Mouse (Mus musculus) intestine, embryonic 14.5 days (tissue): ENCODE results near the gene Rtkn. TPM values are rescaled to one million over a fixed set of nuclear protein-coding genes. Genes with fewer than 3 reads are reported as not detected.

Source experiments
- ATAC-seq: fragments of 200-750 bp; cut with Nextera tagmentation; replicated peaks from 2 replicates; pipeline ENCODE4 v1.8.0; 2017; ENCODE audit warnings: low read depth, moderate number of reproducible peaks, moderate TSS enrichment, moderate library complexity; ENCODE audit not compliant: low FRiP score, low TSS enrichment
- DNase-seq: peaks from one replicate; pipeline ENCODE4 v3.0.0-alpha.2; 2018; ENCODE audit warnings: low spot score
- H3K27ac ChIP-seq: fragments of 300-500 bp; sonication (generic); 2 replicates; pipeline ENCODE4 v1.5.1; 2014; ENCODE audit warnings: low read depth, mild to moderate bottlenecking, control low read depth
- H3K27me3 ChIP-seq: fragments of 300-500 bp; sonication (generic); replicated peaks from 2 replicates; pipeline ENCODE4 v1.6.1; 2014; ENCODE audit warnings: low read length, control low read depth; ENCODE audit not compliant: control insufficient read depth, insufficient read depth
- H3K36me3 ChIP-seq: fragments of 300-500 bp; sonication (generic); 2 replicates; pipeline ENCODE4 v1.6.1; 2014; ENCODE audit warnings: low read length, control low read depth; ENCODE audit not compliant: control insufficient read depth, insufficient read depth
- H3K4me1 ChIP-seq: fragments of 300-500 bp; sonication (generic); replicated peaks from 2 replicates; pipeline ENCODE4 v1.6.1; 2014; ENCODE audit warnings: low read length, control low read depth, mixed read lengths; ENCODE audit not compliant: control insufficient read depth, insufficient read depth
- H3K4me2 ChIP-seq: fragments of 300-500 bp; sonication (generic); 2 replicates; pipeline ENCODE4 v1.6.1; 2014; ENCODE audit warnings: low read length
- H3K4me3 ChIP-seq: fragments of 300-500 bp; sonication (generic); 2 replicates; pipeline ENCODE4 v1.5.1; 2014; ENCODE audit warnings: low read depth, low read length, control low read depth, mixed read lengths
- H3K9ac ChIP-seq: fragments of 300-500 bp; sonication (generic); 2 replicates; pipeline ENCODE4 v1.6.1; 2014; ENCODE audit warnings: mild to moderate bottlenecking, low read length
- H3K9me3 ChIP-seq: fragments of 300-500 bp; sonication (generic); 2 replicates; pipeline ENCODE4 v1.6.1; 2016; ENCODE audit warnings: low read length, control low read depth; ENCODE audit not compliant: control insufficient read depth
- WGBS: fragments of 180-500 bp; shearing (Covaris S2); extraction: QIAGEN DNeasy Blood & Tissue Kit; methylation state at CpG from one replicate; pipeline ENCODE4 v1.1.7; 2014; 5-methylcytosine and 5-hydroxymethylcytosine counted together
- polyA plus RNA-seq: library from polyadenylated mRNA; unstranded; fragments of >200 nt; fragmentation: Nextera tagmentation; extraction: Ambion mirVana; gene quantifications from 2 replicates; pipeline ENCODE4 v1.2.1, GENCODE M21; 2014

Gene Rtkn
- polyA plus RNA-seq, 1 experiment from 2014 or later: 17.6 TPM

- no peak for ATAC-seq
- 5% methylated on average over 37 of the region's 37 CpGs for WGBS
- no peak for DNase-seq
Measured at GRCm38 (mm10) chr6:83135571-83136161, 403 bp downstream of the Rtkn start.

GRCm38 (mm10) chr6:83136291-83136880 lies 1.1 kb downstream of the Rtkn start:
- Histone ChIP-seq H3K9me3 (no peaks in the 10 kb centered on the region), H3K4me3 (peak overlapping the region; percentile 64), H3K27ac (peak overlapping the region; percentile 100), H3K27me3 (no peaks in the 10 kb centered on the region), H3K9ac (peak overlapping the region; percentile 93), H3K4me2 (peak overlapping the region; percentile 80), H3K4me1 (peaks cover 32% of the 10 kb centered on the region), H3K36me3 (no peaks in the 10 kb centered on the region)
- DNase-seq (no peak), ATAC-seq (0 out of 2 replicates have a peak, but pooled peaks have one; percentile 1)
- WGBS: 21% methylated on average over 5 of the region's 5 CpGs

More at GRCm38 (mm10) chr6:83135571-83136161, 403 bp downstream of the Rtkn start:
- Histone ChIP-seq H3K27ac (peak overlapping the region; percentile 100), H3K27me3 (no peaks in the 10 kb centered on the region), H3K4me1 (peaks cover 31% of the 10 kb centered on the region), H3K9me3 (no peaks in the 10 kb centered on the region), H3K4me2 (peak overlapping the region; percentile 80), H3K4me3 (peak overlapping the region; percentile 64), H3K9ac (peak overlapping the region; percentile 93), H3K36me3 (no peaks in the 10 kb centered on the region)

GRCm38 (mm10) chr6:83136881-83137575 lies 1.8 kb downstream of the Rtkn start:
- Histone ChIP-seq H3K4me3 (peak overlapping the region; percentile 64), H3K9me3 (no peaks in the 10 kb centered on the region), H3K27me3 (no peaks in the 10 kb centered on the region), H3K4me1 (peaks cover 38% of the 10 kb centered on the region), H3K36me3 (no peaks in the 10 kb centered on the region), H3K4me2 (peak overlapping the region; percentile 80), H3K9ac (peak overlapping the region; percentile 93), H3K27ac (peak overlapping the region; percentile 100)
- under 1% methylated on average over 25 of the region's 26 CpGs for WGBS
- DNase-seq (peak; percentile 95), ATAC-seq (peak; percentile 83)

GRCm38 (mm10) chr6:83137576-83137950 lies 2.3 kb downstream of the Rtkn start:
- DNase-seq (no peak), ATAC-seq (peak; percentile 69)
- Histone ChIP-seq H3K9ac (peak overlapping the region; percentile 93), H3K4me1 (peaks cover 43% of the 10 kb centered on the region), H3K4me2 (peak overlapping the region; percentile 80), H3K27me3 (no peaks in the 10 kb centered on the region), H3K4me3 (peak overlapping the region; percentile 64), H3K36me3 (no peaks in the 10 kb centered on the region), H3K27ac (peak overlapping the region; percentile 100), H3K9me3 (no peaks in the 10 kb centered on the region)
- WGBS: 0% methylated on average over 12 of the region's 12 CpGs

GRCm38 (mm10) chr6:83138056-83138455 lies 2.8 kb downstream of the Rtkn start:
- ATAC-seq (peak; percentile 34; the same call in 1 of the 2 replicates), DNase-seq (no peak)
- peak overlapping the region; percentile 100 for H3K27ac ChIP-seq
- H3K9ac ChIP-seq: peak overlapping the region; percentile 93
- H3K36me3 ChIP-seq: no peaks in the 10 kb centered on the region
- no peaks in the 10 kb centered on the region for H3K27me3 ChIP-seq
- H3K4me2 ChIP-seq: peak overlapping the region; percentile 80
- WGBS: 0% methylated on average over 11 of the region's 11 CpGs
- H3K4me3 ChIP-seq: peak overlapping the region; percentile 64
- H3K4me1 ChIP-seq: peaks cover 43% of the 10 kb centered on the region
- no peaks in the 10 kb centered on the region for H3K9me3 ChIP-seq

- Histone ChIP-seq H3K4me2 (no peak overlapping the region), H3K9ac (no peak overlapping the region), H3K4me1 (peaks cover 39% of the 10 kb centered on the region), H3K4me3 (no peak overlapping the region), H3K36me3 (no peaks in the 10 kb centered on the region; the same call in 1 of the 2 replicates), H3K27ac (no peak overlapping the region), H3K9me3 (no peaks in the 10 kb centered on the region), H3K27me3 (no peaks in the 10 kb centered on the region)
- WGBS: 86% methylated on average over 8 of the region's 8 CpGs
- no peak for DNase-seq
- ATAC-seq: no peak
Measured at GRCm38 (mm10) chr6:83140044-83140443, 4.8 kb downstream of the Rtkn start.

GRCm38 (mm10) chr6:83141636-83142035 lies 6.4 kb downstream of the Rtkn start:
- no peaks in the 10 kb centered on the region for H3K9me3 ChIP-seq
- H3K36me3 ChIP-seq: peaks cover 9% of the 10 kb centered on the region
- H3K4me3 ChIP-seq: peak overlapping the region; percentile 18
- no peak overlapping the region for H3K9ac ChIP-seq
- ATAC-seq: no peak
- DNase-seq: no peak
- 33% methylated on average over 4 of the region's 4 CpGs for WGBS
- peaks cover 29% of the 10 kb centered on the region for H3K4me1 ChIP-seq
- no peak overlapping the region for H3K27ac ChIP-seq
- no peaks in the 10 kb centered on the region for H3K27me3 ChIP-seq
- H3K4me2 ChIP-seq: peak overlapping the region; percentile 51

GRCm38 (mm10) chr6:83142211-83142731 lies 7.0 kb downstream of the Rtkn start:
- peaks cover 29% of the 10 kb centered on the region for H3K4me1 ChIP-seq
- ATAC-seq (no peak), DNase-seq (no peak)
- 12% methylated on average over 39 of the region's 41 CpGs for WGBS
- peaks cover 16% of the 10 kb centered on the region for H3K36me3 ChIP-seq
- no peak overlapping the region for H3K27ac ChIP-seq
- H3K4me3 ChIP-seq: peak overlapping the region; percentile 18
- no peaks in the 10 kb centered on the region for H3K9me3 ChIP-seq
- H3K9ac ChIP-seq: peak overlapping the region; percentile 32
- H3K4me2 ChIP-seq: peak overlapping the region; percentile 51
- H3K27me3 ChIP-seq: no peaks in the 10 kb centered on the region
